Mouse (Mus musculus) monocyte, adult 5-6 weeks (primary cell): Measurements from ENCODE around the gene Pmvk. TPM values are rescaled to one million over a fixed set of nuclear protein-coding genes. Genes with fewer than 3 reads are reported as not detected.

Source experiments
- ATAC-seq: fragments of 153-309, 156-312 bp; replicated peaks from 2 replicates; pipeline ENCODE4 v1.8.0; 2017; ENCODE audit warnings: mild to moderate bottlenecking; ENCODE audit not compliant: low TSS enrichment, insufficient number of reproducible peaks, severe bottlenecking, poor library complexity, low FRiP score
- total RNA-seq: library from RNA; stranded (forward); fragments of 200-1000, 200-491, 200-594 nt; gene quantifications from 3 replicates; pipeline ENCODE4 v1.2.3, GENCODE M21; 2017

The Pmvk gene
- total RNA-seq, 1 experiment from 2014 or later, result 21.0 TPM

DNA sequence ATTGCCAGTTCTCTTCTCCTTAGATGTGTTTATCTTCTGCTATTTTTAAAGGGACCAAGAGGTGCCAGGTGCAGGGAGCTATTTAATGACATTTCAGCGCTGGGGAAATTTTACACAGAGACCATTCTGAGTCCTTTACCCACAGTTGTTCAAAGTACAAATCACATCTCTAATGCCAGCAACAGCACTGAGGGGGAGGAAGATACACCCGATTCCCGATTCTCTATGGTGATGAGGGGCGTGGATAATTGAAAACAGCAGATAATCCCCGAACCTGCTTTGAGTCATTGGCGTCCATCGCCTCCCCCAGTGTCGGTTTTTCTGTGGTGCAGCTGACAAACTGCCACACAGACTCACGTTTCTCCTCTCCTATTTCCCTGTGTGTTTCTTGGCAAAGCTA, 53.7 kb downstream of the Pmvk start:
- ATAC-seq, result no peak

- no peak for ATAC-seq
These were observed 56.6 kb downstream of the Pmvk start for GRCm38 (mm10) chr3:89510979-89511378.

GRCm38 (mm10) chr3:89511400-89511799, 57.1 kb downstream of the Pmvk start:
- ATAC-seq, result no peak

- ATAC-seq, result no peak
These were observed 57.9 kb downstream of the Pmvk start for GRCm38 (mm10) chr3:89512225-89512624.

GRCm38 (mm10) chr3:89515444-89515843, 61.1 kb downstream of the Pmvk start:
- ATAC-seq, result no peak

- no peak for ATAC-seq
These were observed 62.0 kb downstream of the Pmvk start for GRCm38 (mm10) chr3:89516321-89516720.

Other genes with a start within 250 kb of the Pmvk start
- gene Thbs3, start 239.4 kb upstream of the Pmvk start, total RNA-seq, result 0.95 to 2.3 TPM (median 1.8 TPM) in 3 replicates
- 42.5 to 61.0 TPM (median 58.7 TPM) in 3 replicates for gene Mtx1, start 227.5 kb upstream of the Pmvk start, total RNA-seq
- 0.85 to 2.2 TPM (median 0.86 TPM) in 3 replicates for gene Muc1, start 225.5 kb upstream of the Pmvk start, total RNA-seq
- 53.3 to 77.9 TPM (median 61.9 TPM) in 3 replicates for gene Krtcap2, start 208.6 kb upstream of the Pmvk start, total RNA-seq
- 0.53 to 2.3 TPM in 2 of 3 replicates, not detected in the other for gene Trim46, start 208.2 kb upstream of the Pmvk start, total RNA-seq
- 67.3 to 102 TPM (median 83.1 TPM) in 3 replicates for gene Dpm3, start 195.2 kb upstream of the Pmvk start, total RNA-seq
- gene Slc50a1, start 184.0 kb upstream of the Pmvk start, total RNA-seq, result 58.3 to 94.6 TPM (median 67.9 TPM) in 3 replicates
- gene Efna1, start 173.4 kb upstream of the Pmvk start, total RNA-seq, result 0.38 to 0.39 TPM in 2 of 3 replicates, not detected in the other
- not detected in 3 replicates for gene Efna3, start 131.6 kb upstream of the Pmvk start, total RNA-seq
- not detected in 3 replicates for gene Efna4, start 116.5 kb upstream of the Pmvk start, total RNA-seq
- 23.1 to 49.7 TPM (median 33.0 TPM) in 3 replicates for gene Adam15, start 104.5 kb upstream of the Pmvk start, total RNA-seq
- not detected in 3 replicates for gene Dcst2, start 92.6 kb upstream of the Pmvk start, total RNA-seq
- gene Dcst1, start 89.3 kb upstream of the Pmvk start, total RNA-seq, result not detected in 3 replicates
- gene Zbtb7b, start 59.8 kb upstream of the Pmvk start, total RNA-seq, result 49.4 to 76.6 TPM (median 51.2 TPM) in 3 replicates
- 1.4 TPM in 1 of 3 replicates, not detected in the others for gene Lenep, start 51.7 kb upstream of the Pmvk start, total RNA-seq
- gene Flad1, start 42.7 kb upstream of the Pmvk start, total RNA-seq, result 16.5 to 22.8 TPM (median 22.4 TPM) in 3 replicates
- gene Cks1b, start 36.2 kb upstream of the Pmvk start, total RNA-seq, result 7.5 to 10.2 TPM (median 8.1 TPM) in 3 replicates
- 48.9 to 65.4 TPM (median 58.4 TPM) in 3 replicates for gene Shc1, start 36.1 kb upstream of the Pmvk start, total RNA-seq
- gene Pygo2, start 24.3 kb upstream of the Pmvk start, total RNA-seq, result 11.0 to 18.5 TPM (median 17.6 TPM) in 3 replicates
- gene Pbxip1, start 17.8 kb upstream of the Pmvk start, total RNA-seq, result 149 to 190 TPM (median 158 TPM) in 3 replicates
- not detected in 3 replicates for gene Kcnn3, start 65.6 kb downstream of the Pmvk start, total RNA-seq